Mouse (Mus musculus) MEL (cell line): Measurements from ENCODE around the gene Dna2. TPM values are rescaled to one million over a fixed set of nuclear protein-coding genes. Genes with fewer than 3 reads are reported as not detected.

Source experiments
- DNase-seq: peaks from one replicate; pipeline ENCODE4 v3.0.0; 2011; ENCODE audit warnings: low read depth, low spot score
- H3K27ac ChIP-seq: 2 replicates; pipeline ENCODE4 v1.5.1; 2012; ENCODE audit warnings: low read depth, mild to moderate bottlenecking, control low read depth, low read length, moderate library complexity; ENCODE audit not compliant: control insufficient read depth
- H3K27me3 ChIP-seq, 2 experiments: fragments of 150-350 bp in 1 of 2; sonication (generic) in 1 of 2; 2 replicates each; pipeline ENCODE4 v1.6.1; 2012; ENCODE audit warnings: low read length in 2 of 2, mild to moderate bottlenecking in 2 of 2, improper control_type of control experiment in 1 of 2, moderate library complexity in 1 of 2; ENCODE audit not compliant: insufficient read depth in 2 of 2, control insufficient read depth in 1 of 2
- H3K36me3 ChIP-seq, 2 experiments: 2 replicates each; pipeline ENCODE4 v1.6.1; 2012 to 2014; ENCODE audit warnings: low read length in 2 of 2, improper control_type of control experiment in 1 of 2, inconsistent platforms in 1 of 2, mild to moderate bottlenecking in 1 of 2; ENCODE audit not compliant: insufficient read depth in 2 of 2, control insufficient read depth in 1 of 2
- H3K4me1 ChIP-seq, 2 experiments: fragments of 150-350 bp in 1 of 2; sonication (generic) in 1 of 2; 2 replicates each; pipeline ENCODE4 v1.6.1; 2012; ENCODE audit warnings: low read length in 2 of 2, improper control_type of control experiment in 1 of 2, mild to moderate bottlenecking in 1 of 2; ENCODE audit not compliant: insufficient read depth in 2 of 2, control insufficient read depth in 1 of 2
- H3K4me3 ChIP-seq, 2 experiments: fragments of 150-350 bp in 1 of 2; sonication (generic) in 1 of 2; 2 replicates each; pipeline ENCODE4 v1.5.1; 2012; ENCODE audit warnings: low read depth in 2 of 2, low read length in 2 of 2, mild to moderate bottlenecking in 2 of 2, moderate library complexity in 2 of 2, control low read depth in 1 of 2, improper control_type of control experiment in 1 of 2; ENCODE audit not compliant: control insufficient read depth in 1 of 2, insufficient read depth in 1 of 2
- H3K79me2 ChIP-seq: 2 replicates; pipeline ENCODE4 v1.6.1; 2012; ENCODE audit warnings: mild to moderate bottlenecking, low read length, moderate library complexity; ENCODE audit not compliant: control insufficient read depth, poor library complexity, insufficient read depth
- H3K9ac ChIP-seq: 2 replicates; pipeline ENCODE4 v1.6.1; 2012; ENCODE audit warnings: low read depth, mild to moderate bottlenecking, control low read depth, low read length, moderate library complexity; ENCODE audit not compliant: control insufficient read depth, poor library complexity, severe bottlenecking
- H3K9me3 ChIP-seq: fragments of 150-350 bp; sonication (generic); replicated peaks from 2 replicates; pipeline ENCODE4 v1.6.1; 2012; ENCODE audit warnings: mild to moderate bottlenecking, low read length, improper control_type of control experiment, moderate library complexity; ENCODE audit not compliant: insufficient read depth
- CTCF ChIP-seq, 3 experiments: IDR thresholded peaks in 2 of 3; conservative IDR thresholded peaks in 1 of 3; 2 replicates each; pipeline ENCODE4 v1.5.1; 2011 to 2012; ENCODE audit warnings: low read length in 3 of 3, low read depth in 2 of 3, mild to moderate bottlenecking in 2 of 3, improper control_type of control experiment in 1 of 3, inconsistent platforms in 1 of 3, mixed read lengths in 1 of 3, moderate library complexity in 1 of 3; ENCODE audit not compliant: control insufficient read depth in 1 of 3, insufficient read depth in 1 of 3, poor library complexity in 1 of 3, severe bottlenecking in 1 of 3
- E2F4 ChIP-seq: IDR thresholded peaks from 2 replicates; pipeline ENCODE4 v1.6.1; 2011; ENCODE audit warnings: low read depth, low read length, improper control_type of control experiment, borderline replicate concordance
- ELF1 ChIP-seq: IDR thresholded peaks from 2 replicates; pipeline ENCODE4 v1.6.1; 2014; ENCODE audit warnings: low read depth, mild to moderate bottlenecking, inconsistent platforms, low read length, improper control_type of control experiment, moderate library complexity
- GABPA ChIP-seq: IDR thresholded peaks from 2 replicates; pipeline ENCODE4 v1.6.1; 2012; ENCODE audit warnings: low read depth, mild to moderate bottlenecking, inconsistent platforms, low read length, improper control_type of control experiment, moderate library complexity
- JUND ChIP-seq: IDR thresholded peaks from 2 replicates; pipeline ENCODE4 v1.6.1; 2011; ENCODE audit warnings: low read depth, mild to moderate bottlenecking, improper control_type of control experiment, low read length
- MAFK ChIP-seq: IDR thresholded peaks from 2 replicates; pipeline ENCODE4 v1.6.1; 2011; ENCODE audit warnings: low read depth, mild to moderate bottlenecking, low read length, improper control_type of control experiment, borderline replicate concordance
- MAX ChIP-seq: IDR thresholded peaks from 2 replicates; pipeline ENCODE4 v1.6.1; 2011; ENCODE audit warnings: low read length, improper control_type of control experiment
- MAZ ChIP-seq: IDR thresholded peaks from 2 replicates; pipeline ENCODE4 v1.6.1; 2012; ENCODE audit warnings: low read depth, mild to moderate bottlenecking, inconsistent platforms, low read length, improper control_type of control experiment
- MEF2A ChIP-seq: IDR thresholded peaks from 2 replicates; pipeline ENCODE4 v1.6.1; 2014; ENCODE audit warnings: low read depth, mild to moderate bottlenecking, inconsistent platforms, low read length, improper control_type of control experiment; ENCODE audit not compliant: poor library complexity, insufficient replicate concordance, severe bottlenecking; ENCODE audit errors: extremely low read depth
- MXI1 ChIP-seq: IDR thresholded peaks from 2 replicates; pipeline ENCODE4 v1.6.1; 2011; ENCODE audit warnings: mild to moderate bottlenecking, low read depth, low read length, improper control_type of control experiment
- MYB ChIP-seq: IDR thresholded peaks from 2 replicates; pipeline ENCODE4 v1.6.1; 2011; ENCODE audit warnings: mild to moderate bottlenecking, low read depth, low read length, improper control_type of control experiment
- NELFE ChIP-seq: IDR thresholded peaks from 2 replicates; pipeline ENCODE4 v1.6.1; 2011; ENCODE audit warnings: low read depth, low read length, improper control_type of control experiment
- NRF1 ChIP-seq: IDR thresholded peaks from 2 replicates; pipeline ENCODE4 v1.6.1; 2014; ENCODE audit warnings: low read depth, mild to moderate bottlenecking, inconsistent platforms, low read length, improper control_type of control experiment, moderate library complexity; ENCODE audit not compliant: poor library complexity, insufficient read depth, severe bottlenecking
- POLR2AphosphoS5 ChIP-seq: IDR thresholded peaks from 2 replicates; pipeline ENCODE4 v1.6.1; 2012; ENCODE audit warnings: low read depth, borderline replicate concordance, mild to moderate bottlenecking, inconsistent platforms, low read length, moderate library complexity, mixed read lengths
- RAD21 ChIP-seq: IDR thresholded peaks from 2 replicates; pipeline ENCODE4 v1.6.1; 2011; ENCODE audit warnings: mild to moderate bottlenecking, low read depth, low read length, improper control_type of control experiment
- SIN3A ChIP-seq: IDR thresholded peaks from 2 replicates; pipeline ENCODE4 v1.6.1; 2012; ENCODE audit warnings: low read length, improper control_type of control experiment, inconsistent platforms
- TBP ChIP-seq: IDR thresholded peaks from 2 replicates; pipeline ENCODE4 v1.8.0; 2011; ENCODE audit warnings: low read depth, low read length, improper control_type of control experiment
- TCF12 ChIP-seq: IDR thresholded peaks from 2 replicates; pipeline ENCODE4 v1.6.1; 2014; ENCODE audit warnings: low read depth, mild to moderate bottlenecking, inconsistent platforms, low read length, improper control_type of control experiment, moderate library complexity
- UBTF ChIP-seq: IDR thresholded peaks from 2 replicates; pipeline ENCODE4 v1.6.1; 2012; ENCODE audit warnings: low read depth, mild to moderate bottlenecking, inconsistent platforms, low read length, improper control_type of control experiment, moderate library complexity, borderline replicate concordance; ENCODE audit not compliant: insufficient read depth
- ZC3H11A ChIP-seq: IDR thresholded peaks from 2 replicates; pipeline ENCODE4 v1.6.1; 2012; ENCODE audit warnings: low read depth, mild to moderate bottlenecking, inconsistent platforms, low read length, improper control_type of control experiment
- polyA plus RNA-seq, 2 experiments: library from polyadenylated mRNA; stranded (reverse) in 1 of 2; unstranded in 1 of 2; fragments of >175 nt in 1 of 2; fragments of >200 nt in 1 of 2; gene quantifications; 2 replicates each; pipeline versions ENCODE4 v1.2.1 to v1.2.4; 2012; ENCODE audit warnings: low replicate concordance in 2 of 2, low read depth in 1 of 2; ENCODE audit not compliant: insufficient read length in 2 of 2, insufficient read depth in 1 of 2, missing spikeins in 1 of 2
- total RNA-seq: library from RNA; depleted of rRNA; stranded (reverse); fragments of 300-350 nt; gene quantifications from 2 replicates; pipeline ENCODE4 v1.2.3, GENCODE M21; 2012

The Dna2 gene
- total and polyA plus RNA-seq, 3 experiments, result 30.3 to 40.9 TPM; not detected in 1

- no peak overlapping the region for H3K4me3 ChIP-seq
- H3K36me3 ChIP-seq, result no peaks in the 10 kb centered on the region
- H3K4me1 ChIP-seq, result no peaks in the 10 kb centered on the region
- no peak for TF ChIP-seq MXI1
- TF ChIP-seq MAX, result no peak
- no peak for TF ChIP-seq CTCF (IDR thresholded peaks at IDR 0.05 in 2 of 3, conservative IDR thresholded peaks at IDR 0.05 in 1 of 3; ENCODE audit: control insufficient read depth in 1 of 3, insufficient read depth in 1 of 3, low read depth in 2 of 3, low read length in 3 of 3, poor library complexity in 1 of 3, severe bottlenecking in 1 of 3)
- no peak for TF ChIP-seq ELF1
- no peak for TF ChIP-seq MAFK
- no peak for TF ChIP-seq UBTF
- TF ChIP-seq TBP, result no peak
- TF ChIP-seq NRF1, result no peak
- TF ChIP-seq MYB, result no peak
- TF ChIP-seq RAD21, result no peak
- no peak for TF ChIP-seq MAZ
- no peak for TF ChIP-seq MEF2A
- no peak for TF ChIP-seq E2F4
- H3K27me3 ChIP-seq, result no peaks in the 10 kb centered on the region
- no peak overlapping the region for H3K27ac ChIP-seq
- H3K9me3 ChIP-seq, result no peaks in the 10 kb centered on the region
- DNase-seq, result no peak
- no peak overlapping the region for H3K9ac ChIP-seq
- no peaks in the 10 kb centered on the region for H3K79me2 ChIP-seq
Measured at GRCm38 (mm10) chr10:62993991-62994390, 47.2 kb downstream of the Dna2 start.

GRCm38 (mm10) chr10:63000584-63000983, 53.8 kb downstream of the Dna2 start:
- Histone ChIP-seq H3K4me1 (no peaks in the 10 kb centered on the region), H3K4me3 (no peak overlapping the region), H3K79me2 (no peaks in the 10 kb centered on the region), H3K27ac (no peak overlapping the region), H3K9me3 (no peaks in the 10 kb centered on the region), H3K9ac (no peak overlapping the region), H3K27me3 (no peaks in the 10 kb centered on the region), H3K36me3 (peaks cover 0 to 2% of the 10 kb centered on the region in 2 experiments; a peak in 1 of 4 replicates)
- DNase-seq, result no peak
- no peak for TF ChIP-seq RAD21
- no peak for TF ChIP-seq NELFE
- TF ChIP-seq JUND, result no peak
- TF ChIP-seq E2F4, result no peak
- TF ChIP-seq ZC3H11A, result no peak
- no peak for TF ChIP-seq TCF12
- no peak for TF ChIP-seq POLR2AphosphoS5
- TF ChIP-seq MEF2A, result no peak
- TF ChIP-seq UBTF, result no peak
- TF ChIP-seq SIN3A, result no peak
- TF ChIP-seq GABPA, result no peak
